Mouse (Mus musculus) midbrain, embryonic 11.5 days (tissue): ENCODE results near the gene Svs5. TPM values are rescaled to one million over a fixed set of nuclear protein-coding genes. Genes with fewer than 3 reads are reported as not detected.
A peak's percentile ranks its signal among the peaks of the same experiment; 100 is the strongest.

Source experiments
- ATAC-seq: fragments of 200-750 bp; cut with Nextera tagmentation; 2 replicates; pipeline ENCODE4 v1.8.0; 2017; ENCODE audit warnings: moderate TSS enrichment, moderate library complexity; ENCODE audit not compliant: low FRiP score
- DNase-seq: peaks from one replicate; pipeline ENCODE4 v3.0.0; 2015; ENCODE audit warnings: low spot score; ENCODE audit errors: missing footprints
- H3K27ac ChIP-seq: fragments of 300-500 bp; sonication (generic); 2 replicates; pipeline ENCODE4 v1.5.1; 2014; ENCODE audit warnings: low read depth, low read length
- H3K27me3 ChIP-seq: fragments of 300-500 bp; sonication (generic); 2 replicates; pipeline ENCODE4 v1.6.1; 2014; ENCODE audit warnings: mild to moderate bottlenecking, low read length, moderate library complexity, mixed read lengths; ENCODE audit not compliant: control insufficient read depth, insufficient read depth
- H3K36me3 ChIP-seq: fragments of 300-500 bp; sonication (generic); 2 replicates; pipeline ENCODE4 v1.6.1; 2014; ENCODE audit warnings: mild to moderate bottlenecking, low read length, moderate library complexity, mixed read lengths; ENCODE audit not compliant: control insufficient read depth, insufficient read depth
- H3K4me1 ChIP-seq: fragments of 300-500 bp; sonication (generic); 2 replicates; pipeline ENCODE4 v1.6.1; 2014; ENCODE audit warnings: low read length; ENCODE audit not compliant: control insufficient read depth, insufficient read depth
- H3K4me2 ChIP-seq: fragments of 300-500 bp; sonication (generic); 2 replicates; pipeline ENCODE4 v1.6.1; 2014; ENCODE audit warnings: mild to moderate bottlenecking, moderate library complexity
- H3K4me3 ChIP-seq: fragments of 300-500 bp; sonication (generic); 2 replicates; pipeline ENCODE4 v1.5.1; 2014; ENCODE audit warnings: low read depth, low read length
- H3K9ac ChIP-seq: fragments of 300-500 bp; sonication (generic); 2 replicates; pipeline ENCODE4 v1.6.1; 2014; ENCODE audit warnings: low read length
- H3K9me3 ChIP-seq: fragments of 300-500 bp; sonication (generic); 2 replicates; pipeline ENCODE4 v1.6.1; 2016; ENCODE audit warnings: low read length; ENCODE audit not compliant: control insufficient read depth
- WGBS: fragments of 180-500 bp; shearing (Covaris S2); extraction: QIAGEN DNeasy Blood & Tissue Kit; methylation state at CpG from one replicate; pipeline ENCODE4 v1.1.7; 2014; 5-methylcytosine and 5-hydroxymethylcytosine counted together
- microRNA-seq: library from miRNA; unstranded; fragments of <30 nt; microRNA quantifications from one replicate; pipeline ENCODE4, GENCODE M21; 2017
- polyA plus RNA-seq: library from polyadenylated mRNA; unstranded; fragments of >200 nt; fragmentation: Nextera tagmentation; extraction: Ambion mirVana; gene quantifications from 2 replicates; pipeline ENCODE4 v1.2.1, GENCODE M21; 2014

The Svs5 gene
- polyA plus RNA-seq, 1 experiment from 2014 or later = not detected

GRCm38 (mm10) chr2:164372408-164373053 lies 40.0 kb downstream of the Svs5 start:
- Histone ChIP-seq H3K36me3 (no peaks in the 10 kb centered on the region), H3K27ac (no peak overlapping the region), H3K4me3 (no peak overlapping the region), H3K27me3 (no peaks in the 10 kb centered on the region), H3K9me3 (no peaks in the 10 kb centered on the region), H3K9ac (no peak overlapping the region), H3K4me2 (no peak overlapping the region), H3K4me1 (no peaks in the 10 kb centered on the region)
- WGBS = 39% methylated on average over 3 of the region's 3 CpGs
- ATAC-seq = no peak
- DNase-seq = no peak

- ATAC-seq (no peak), DNase-seq (no peak)
- Histone ChIP-seq H3K9me3 (no peaks in the 10 kb centered on the region), H3K4me2 (no peak overlapping the region), H3K9ac (no peak overlapping the region), H3K4me1 (no peaks in the 10 kb centered on the region), H3K36me3 (no peaks in the 10 kb centered on the region), H3K27me3 (no peaks in the 10 kb centered on the region), H3K4me3 (no peak overlapping the region), H3K27ac (no peak overlapping the region)
- WGBS = 71% methylated on average over 4 of the region's 4 CpGs
Observed at GRCm38 (mm10) chr2:164373187-164373586, 40.6 kb downstream of the Svs5 start.

DNA sequence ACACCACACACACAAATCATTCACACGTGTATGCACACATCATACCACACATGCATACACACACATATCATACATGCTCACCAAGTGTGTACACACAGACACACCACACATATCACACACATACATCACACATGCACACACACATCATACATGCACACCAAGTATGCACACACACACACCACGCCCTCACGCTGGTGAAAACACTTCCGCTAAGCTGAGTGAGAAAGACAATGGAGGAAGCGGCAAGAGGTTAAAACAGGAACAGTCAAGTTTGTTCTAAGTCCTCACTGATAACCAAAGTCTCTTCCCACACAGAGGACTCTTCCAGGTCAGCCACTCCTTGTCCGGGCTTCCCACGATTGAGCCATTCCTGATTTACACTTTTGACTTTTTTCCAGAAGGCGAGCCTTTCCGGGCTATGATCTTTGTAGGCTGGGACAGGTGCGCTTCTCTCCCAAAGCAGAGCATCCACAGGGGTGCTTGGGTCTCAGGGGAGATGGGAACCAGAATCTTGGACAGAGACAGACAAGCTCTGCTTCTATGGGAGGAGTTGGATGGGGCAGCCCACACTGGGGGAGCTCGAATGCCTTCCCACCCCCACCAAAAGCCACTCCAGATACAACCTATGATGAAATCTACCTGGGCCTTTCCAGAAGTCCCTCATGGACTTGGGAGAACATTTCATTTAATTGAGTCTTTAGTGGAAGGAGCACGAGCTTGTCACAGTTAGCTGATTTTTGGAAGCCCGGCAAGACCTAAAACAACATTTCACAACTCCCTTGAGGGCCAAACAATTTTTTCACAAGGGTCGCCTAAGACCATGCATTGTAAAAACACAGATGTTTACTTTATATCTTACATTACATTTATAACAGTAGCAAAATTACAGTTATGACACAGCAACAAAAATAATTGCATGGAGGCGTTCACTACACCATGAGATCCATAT lies 45.2 kb downstream of the Svs5 start:
- no peak overlapping the region for H3K4me2 ChIP-seq
- no peaks in the 10 kb centered on the region for H3K27me3 ChIP-seq
- 87% methylated on average over 15 of the region's 15 CpGs for WGBS
- no peak overlapping the region for H3K27ac ChIP-seq
- H3K4me1 ChIP-seq = no peaks in the 10 kb centered on the region
- H3K9ac ChIP-seq = no peak overlapping the region
- H3K36me3 ChIP-seq = no peaks in the 10 kb centered on the region
- ATAC-seq = no peak
- DNase-seq = peak; percentile 37
- H3K9me3 ChIP-seq = no peaks in the 10 kb centered on the region
- no peak overlapping the region for H3K4me3 ChIP-seq

DNA sequence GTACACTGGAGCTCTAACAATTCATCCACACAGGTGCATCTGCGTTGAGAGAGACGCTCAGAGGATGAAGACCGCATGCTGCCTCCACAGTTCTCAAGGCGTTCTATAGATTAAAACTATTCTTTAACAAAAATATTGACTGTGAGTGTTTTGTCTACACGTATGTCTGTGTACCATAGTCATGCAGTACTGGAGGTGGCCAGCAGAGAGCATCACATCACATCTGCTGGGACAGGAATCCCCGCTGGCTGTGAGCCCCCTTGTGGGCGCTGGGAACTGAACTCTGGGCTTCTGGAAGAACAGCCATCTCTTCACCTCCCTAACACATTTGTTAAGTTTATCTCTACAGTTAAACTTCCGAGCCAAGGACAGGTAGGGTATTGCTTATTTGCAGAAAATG lies 49.2 kb downstream of the Svs5 start:
- Histone ChIP-seq H3K36me3 (no peaks in the 10 kb centered on the region), H3K4me3 (no peak overlapping the region), H3K4me1 (peaks cover 6% of the 10 kb centered on the region), H3K9ac (no peak overlapping the region), H3K4me2 (no peak overlapping the region), H3K27ac (no peak overlapping the region), H3K9me3 (no peaks in the 10 kb centered on the region), H3K27me3 (peaks cover 4% of the 10 kb centered on the region; the same call in 1 of the 2 replicates)
- no peak for DNase-seq
- ATAC-seq = no peak
- WGBS = 75% methylated on average over 8 of the region's 8 CpGs

DNA sequence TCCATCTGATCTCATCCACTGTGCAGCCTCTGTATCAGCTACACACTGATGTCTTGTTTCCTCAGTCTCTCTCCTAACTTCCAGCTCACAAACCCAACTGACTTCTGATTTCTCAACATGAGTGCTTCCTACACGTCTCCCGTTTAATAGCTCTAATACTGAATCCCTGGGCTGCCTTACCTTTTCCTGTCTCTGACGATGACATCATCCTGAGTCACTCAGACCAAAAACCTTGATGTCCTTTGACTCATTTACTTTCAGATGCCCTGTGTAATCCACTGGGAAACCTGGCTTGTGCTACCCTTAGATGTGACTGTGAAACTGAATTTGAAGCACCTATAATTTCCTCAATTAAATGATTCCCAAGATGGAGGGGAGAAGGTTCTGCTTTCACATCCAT lies 50.4 kb downstream of the Svs5 start:
- 85% methylated on average over 3 of the region's 3 CpGs for WGBS
- Histone ChIP-seq H3K27me3 (peaks cover 13% of the 10 kb centered on the region; the same call in 1 of the 2 replicates), H3K27ac (no peak overlapping the region), H3K4me3 (no peak overlapping the region), H3K36me3 (no peaks in the 10 kb centered on the region), H3K9me3 (no peaks in the 10 kb centered on the region), H3K4me2 (no peak overlapping the region), H3K4me1 (peaks cover 6% of the 10 kb centered on the region), H3K9ac (no peak overlapping the region)
- ATAC-seq = no peak
- DNase-seq = no peak

Small RNA genes within 50 kb of the gene (microRNA-seq; reads per million reads assigned to microRNA genes)
- gene Mir7678 = not detected

Other genes starting within 250 kb of the Svs5 start
- gene Kcns1, start 161.6 kb upstream of the Svs5 start, polyA plus RNA-seq = 0.07 TPM in 1 of 2 replicates, not detected in the other
- not detected in 2 replicates for gene Wfdc5, start 150.0 kb upstream of the Svs5 start, polyA plus RNA-seq
- gene Wfdc12, start 142.1 kb upstream of the Svs5 start, polyA plus RNA-seq = not detected in 2 replicates
- gene Wfdc15a, start 132.6 kb upstream of the Svs5 start, polyA plus RNA-seq = not detected in 2 replicates
- gene Wfdc15b, start 111.1 kb upstream of the Svs5 start, polyA plus RNA-seq = not detected in 2 replicates
- not detected in 2 replicates for gene Svs2, start 94.3 kb upstream of the Svs5 start, polyA plus RNA-seq
- not detected in 2 replicates for gene Svs3b, start 76.1 kb upstream of the Svs5 start, polyA plus RNA-seq
- gene Svs4, start 54.3 kb upstream of the Svs5 start, polyA plus RNA-seq = not detected in 2 replicates
- gene Svs3a, start 43.5 kb upstream of the Svs5 start, polyA plus RNA-seq = not detected in 2 replicates
- not detected in 2 replicates for gene Svs6, start 16.0 kb upstream of the Svs5 start, polyA plus RNA-seq
- 0.37 and 0.52 TPM in 2 replicates for gene Slpi, start 56.4 kb downstream of the Svs5 start, polyA plus RNA-seq
- gene Rbpjl, start 70.4 kb downstream of the Svs5 start, polyA plus RNA-seq = not detected in 2 replicates
- gene Matn4, start 72.4 kb downstream of the Svs5 start, polyA plus RNA-seq = 0.10 and 0.23 TPM in 2 replicates
- 9.7 and 9.9 TPM in 2 replicates for gene Sdc4, start 111.1 kb downstream of the Svs5 start, polyA plus RNA-seq
- gene Sys1, start 124.2 kb downstream of the Svs5 start, polyA plus RNA-seq = 62.0 and 63.6 TPM in 2 replicates
- gene Gm20458, start 128.2 kb downstream of the Svs5 start, polyA plus RNA-seq = 4.7 and 5.0 TPM in 2 replicates
- gene Trp53tg5, start 141.0 kb downstream of the Svs5 start, polyA plus RNA-seq = not detected in 2 replicates
- 3.1 and 3.4 TPM in 2 replicates for gene Dbndd2, start 153.4 kb downstream of the Svs5 start, polyA plus RNA-seq
- gene Pigt, start 164.8 kb downstream of the Svs5 start, polyA plus RNA-seq = 48.1 and 51.9 TPM in 2 replicates
- 15.4 and 21.7 TPM in 2 replicates for gene Wfdc2, start 229.7 kb downstream of the Svs5 start, polyA plus RNA-seq
- gene Spint3, start 240.7 kb downstream of the Svs5 start, polyA plus RNA-seq = not detected in 2 replicates